Mouse (Mus musculus): ENCODE data around the gene Apoc3.

Apoc3 gene

DNA sequence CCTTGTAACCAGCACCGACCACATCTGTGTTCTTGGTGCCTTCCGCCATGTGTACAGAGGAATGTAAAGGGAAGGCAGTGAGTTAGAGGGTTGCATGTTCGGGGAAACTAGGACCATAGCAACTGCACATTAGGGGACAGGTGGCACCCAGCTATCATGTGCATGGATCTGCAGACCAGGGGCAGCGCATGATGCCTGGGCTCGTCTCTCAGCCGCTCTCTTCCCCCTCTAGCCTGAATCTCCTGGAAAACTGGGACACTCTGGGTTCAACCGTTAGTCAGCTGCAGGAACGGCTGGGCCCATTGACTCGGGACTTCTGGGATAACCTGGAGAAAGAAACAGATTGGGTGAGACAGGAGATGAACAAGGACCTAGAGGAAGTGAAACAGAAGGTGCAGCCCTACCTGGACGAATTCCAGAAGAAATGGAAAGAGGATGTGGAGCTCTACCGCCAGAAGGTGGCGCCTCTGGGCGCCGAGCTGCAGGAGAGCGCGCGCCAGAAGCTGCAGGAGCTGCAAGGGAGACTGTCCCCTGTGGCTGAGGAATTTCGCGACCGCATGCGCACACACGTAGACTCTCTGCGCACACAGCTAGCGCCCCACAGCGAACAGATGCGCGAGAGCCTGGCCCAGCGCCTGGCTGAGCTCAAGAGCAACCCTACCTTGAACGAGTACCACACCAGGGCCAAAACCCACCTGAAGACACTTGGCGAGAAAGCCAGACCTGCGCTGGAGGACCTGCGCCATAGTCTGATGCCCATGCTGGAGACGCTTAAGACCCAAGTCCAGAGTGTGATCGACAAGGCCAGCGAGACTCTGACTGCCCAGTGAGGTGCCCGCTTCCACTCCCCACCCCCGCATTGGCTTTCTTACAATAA is 5.6 kb downstream of the Apoc3 start:
- peak; percentile 84 for DNase-seq

GRCm38 (mm10) chr9:46228491-46228890 is 6.9 kb downstream of the Apoc3 start, which contains the start of gene Apoa1:
Gene Apoa1, plus strand, starts transcription at chr9:46228580.
- DNase-seq, result no peak

- DNase-seq, result no peak
Observed at GRCm38 (mm10) chr9:46227064-46227614, 8.3 kb downstream of the Apoc3 start.

DNA sequence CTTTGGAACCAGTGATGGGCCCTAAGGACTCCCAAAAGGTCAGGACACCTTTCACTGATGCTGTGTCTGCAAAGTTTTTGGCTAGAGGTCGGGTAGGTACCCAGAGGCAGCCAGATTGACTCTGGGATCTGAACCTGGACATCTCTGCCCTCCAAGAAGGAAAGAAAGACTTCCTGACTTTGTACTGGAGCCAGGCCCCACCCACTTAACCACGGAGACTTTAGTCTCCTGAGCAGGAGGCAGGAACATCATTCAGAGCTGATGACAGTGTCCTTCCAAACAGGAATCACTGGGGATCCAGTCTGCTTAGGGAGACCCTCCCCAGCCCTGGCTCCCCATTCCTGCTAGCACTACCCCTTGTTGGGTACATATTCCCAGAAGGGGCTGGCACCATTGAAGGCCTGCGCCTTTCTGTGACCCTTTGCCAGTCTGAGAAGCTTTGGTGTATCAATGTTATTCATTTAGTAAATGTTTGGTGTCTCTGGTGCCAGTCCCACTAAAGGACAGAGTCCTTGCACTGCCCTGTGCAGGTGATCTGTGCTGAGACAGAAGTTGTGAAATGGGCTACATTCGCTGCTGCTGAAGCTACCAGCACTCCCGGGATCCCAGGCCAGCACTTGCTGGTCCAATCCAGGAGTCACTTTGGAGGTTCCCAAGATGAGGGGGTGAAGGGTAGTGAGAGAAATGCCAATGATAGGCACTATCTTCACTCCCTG is 10.3 kb downstream of the Apoc3 start:
- no peak for DNase-seq

GRCm38 (mm10) chr9:46224101-46224500 is 11.3 kb downstream of the Apoc3 start:
- no peak for DNase-seq

- peak; percentile 21 for DNase-seq
Observed at GRCm38 (mm10) chr9:46223090-46223489, 12.3 kb downstream of the Apoc3 start.

- DNase-seq, result no peak
Observed at GRCm38 (mm10) chr9:46218176-46218575, 17.3 kb downstream of the Apoc3 start.

- no peak for DNase-seq
Observed at GRCm38 (mm10) chr9:46216744-46217470, 18.5 kb downstream of the Apoc3 start.

DNA sequence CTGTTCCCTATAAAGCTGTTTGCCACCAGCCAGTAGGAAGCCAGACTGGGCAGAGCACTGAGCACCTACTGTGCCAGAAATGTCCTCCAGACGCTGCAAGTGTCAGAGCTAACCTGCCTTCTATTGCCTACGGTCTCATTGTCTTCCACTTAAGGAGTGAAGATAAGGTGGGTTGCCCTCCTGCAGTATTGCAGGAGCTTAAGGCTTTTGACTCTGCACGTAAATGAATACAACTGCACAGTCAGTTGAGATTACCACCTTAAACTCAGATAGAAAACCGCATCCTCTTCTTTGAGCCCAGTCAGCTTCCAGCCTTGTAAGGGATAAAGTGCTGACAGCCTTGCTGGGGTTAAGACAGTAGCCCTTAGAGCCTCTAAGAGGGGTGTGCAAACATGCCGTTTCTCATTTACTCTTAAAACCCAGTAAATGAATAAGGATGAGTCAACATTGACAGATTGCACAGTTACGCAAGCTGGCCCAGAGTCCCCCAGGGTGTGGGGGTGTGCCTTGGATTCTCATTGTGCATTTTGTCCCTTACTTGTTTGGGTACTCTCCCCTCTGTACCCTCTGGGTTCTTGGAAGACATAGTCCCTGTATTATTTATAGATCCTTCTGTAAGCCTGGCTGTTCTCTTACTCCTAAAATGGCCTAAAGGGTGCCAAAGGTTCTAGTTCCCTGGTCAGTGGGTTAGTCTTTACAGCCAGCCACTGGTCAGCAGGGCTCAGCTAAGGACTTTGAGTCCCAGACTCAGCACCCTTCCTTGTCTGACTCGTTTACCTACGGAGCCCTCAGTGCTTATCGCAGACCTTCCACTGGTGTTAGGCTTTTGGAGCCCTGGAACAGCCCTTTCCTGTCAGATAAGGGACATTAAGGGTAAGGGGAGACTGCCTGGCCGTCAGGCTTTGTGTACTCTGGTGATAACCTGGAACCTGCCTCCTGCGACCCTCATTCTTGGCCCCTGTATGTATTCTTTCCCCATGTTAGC is 19.8 kb downstream of the Apoc3 start:
- no peak for DNase-seq

GRCm38 (mm10) chr9:46214946-46215337 is 20.5 kb downstream of the Apoc3 start:
- DNase-seq, result no peak

- no peak for DNase-seq
Observed at GRCm38 (mm10) chr9:46214276-46214675, 21.2 kb downstream of the Apoc3 start.

GRCm38 (mm10) chr9:46210473-46210872 is 25.0 kb downstream of the Apoc3 start:
- no peak for DNase-seq

GRCm38 (mm10) chr9:46208401-46208974 is 26.9 kb downstream of the Apoc3 start:
- no peak for DNase-seq

DNA sequence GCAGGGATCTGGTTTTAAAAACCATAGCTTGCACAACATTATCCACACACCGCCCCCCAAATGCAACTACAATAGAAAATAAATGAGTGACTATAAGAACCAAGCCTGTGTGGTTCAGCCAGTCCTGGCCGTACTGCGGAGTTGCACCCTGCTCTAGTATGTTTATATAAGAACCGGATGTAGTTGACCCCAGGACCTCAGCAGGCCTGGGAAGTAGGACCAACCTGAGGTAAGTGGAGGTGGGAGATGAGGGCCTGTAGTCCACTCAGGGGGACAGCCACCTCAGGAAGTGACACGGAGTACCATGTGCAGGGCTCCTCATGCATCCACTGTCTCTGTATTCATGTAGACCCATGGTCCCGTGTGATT is 28.0 kb downstream of the Apoc3 start:
- DNase-seq, result no peak

GRCm38 (mm10) chr9:46206834-46207500 is 28.5 kb downstream of the Apoc3 start:
- no peak for DNase-seq

DNA sequence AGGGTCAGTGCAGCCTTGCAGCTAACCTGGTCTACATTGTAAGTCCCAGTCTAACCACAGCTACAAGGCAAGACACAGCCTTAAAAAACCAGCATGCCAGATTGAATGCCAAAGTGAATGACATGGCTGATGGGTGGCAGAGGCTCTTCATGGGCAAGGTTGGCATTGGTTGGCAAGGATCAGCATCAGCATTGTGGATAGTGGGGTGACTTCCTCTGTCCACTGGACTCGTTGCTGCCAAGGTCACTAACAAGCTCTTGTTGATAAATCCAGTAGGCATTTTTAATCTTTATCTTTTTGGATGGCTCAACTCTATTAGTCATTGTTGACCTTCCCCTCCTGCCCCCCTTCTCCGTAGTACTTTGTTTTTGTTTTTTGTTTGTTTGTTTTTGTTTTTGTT is 35.8 kb downstream of the Apoc3 start:
- no peak for DNase-seq

DNA sequence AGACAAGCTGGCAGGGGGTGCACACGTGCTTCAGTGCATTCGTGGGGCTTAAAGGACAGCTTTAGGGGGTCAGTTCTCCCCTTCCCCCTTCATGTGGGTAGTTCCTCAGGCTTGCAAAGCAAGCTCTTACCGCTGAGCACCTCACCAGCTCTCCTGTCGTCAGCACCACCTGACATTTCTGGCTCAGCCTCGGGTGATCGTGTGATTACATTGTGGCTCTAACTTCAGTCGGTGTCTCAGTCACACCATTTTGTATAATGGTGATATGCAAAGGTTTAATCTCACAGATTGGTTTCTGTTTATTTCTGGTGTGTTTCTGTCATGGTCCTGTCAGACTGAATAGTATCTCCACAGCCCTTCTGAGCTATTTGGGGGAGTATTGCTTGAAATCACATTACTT is 36.5 kb downstream of the Apoc3 start:
- no peak for DNase-seq

DNA sequence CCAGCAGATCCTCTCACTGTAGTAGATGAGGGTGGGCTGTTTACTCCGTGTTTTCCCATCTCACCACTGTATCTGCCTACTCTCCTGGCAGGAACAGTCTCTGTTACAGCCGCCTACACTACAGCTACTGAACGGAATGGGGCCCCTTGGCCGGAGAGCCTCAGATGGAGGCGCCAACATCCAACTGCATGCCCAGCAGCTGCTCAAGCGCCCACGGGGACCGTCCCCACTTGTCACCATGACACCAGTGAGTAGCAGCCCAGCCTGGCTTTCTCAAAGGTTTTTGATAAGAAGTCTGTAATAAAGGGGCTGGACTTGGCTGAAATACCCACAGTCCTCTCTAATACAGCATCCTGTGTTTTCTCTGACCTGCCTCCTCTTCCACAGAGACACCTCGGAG is 37.0 kb downstream of the Apoc3 start:
- DNase-seq, result no peak

- peak; percentile 49 for DNase-seq
Observed at GRCm38 (mm10) chr9:46196699-46197169, 38.7 kb downstream of the Apoc3 start.

- DNase-seq, result no peak
Observed at GRCm38 (mm10) chr9:46194809-46195208, 40.6 kb downstream of the Apoc3 start.

DNA sequence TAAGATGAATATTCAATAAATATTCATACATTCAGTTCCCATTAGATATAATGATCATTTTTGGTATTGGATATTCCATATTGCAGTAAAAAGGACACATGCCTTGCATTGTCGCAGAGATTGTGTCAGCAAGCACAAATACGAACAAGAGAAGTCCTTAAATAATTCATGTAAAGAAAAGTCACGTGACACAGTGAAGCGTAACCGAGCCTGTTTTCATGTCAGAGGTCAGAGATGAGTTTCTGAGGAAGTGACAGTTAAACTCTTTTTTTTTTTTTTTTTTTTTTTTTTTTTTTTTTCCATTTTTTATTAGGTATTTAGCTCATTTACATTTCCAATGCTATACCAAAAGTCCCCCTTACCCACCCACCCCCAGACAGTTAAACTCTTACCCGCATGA is 42.8 kb downstream of the Apoc3 start:
- DNase-seq, result no peak

Data from lung, postnatal 14 days (tissue).